Mouse (Mus musculus) myocyte (in vitro differentiated cells): ENCODE data around the gene Prkaa1.

ENCODE experiments used
- MYOD1 ChIP-seq, 3 experiments: IDR thresholded peaks; one replicate each; pipeline ENCODE4 v1.6.1; 2011; ENCODE audit warnings: control low read depth in 2 of 3, low read depth in 2 of 3, mild to moderate bottlenecking in 2 of 3, moderate library complexity in 1 of 3; ENCODE audit not compliant: insufficient read length in 2 of 3, control insufficient read depth in 1 of 3
- POLR2A ChIP-seq: IDR thresholded peaks from one replicate; pipeline ENCODE4 v1.6.1; 2011; ENCODE audit warnings: low read depth, mild to moderate bottlenecking, control low read depth, moderate library complexity; ENCODE audit not compliant: insufficient read length

GRCm38 (mm10) chr15:5165121-5165773, 21.6 kb downstream of the Prkaa1 start:
- no peak for TF ChIP-seq POLR2A
- TF ChIP-seq MYOD1 (IDR thresholded peaks at IDR 0.05; ENCODE audit: control insufficient read depth in 1 of 3, insufficient read length in 2 of 3, low read depth in 2 of 3): no peak
